Mouse (Mus musculus) spleen, adult 2 months (tissue): Measurements from ENCODE around the gene Mllt11. TPM values are rescaled to one million over a fixed set of nuclear protein-coding genes. Genes with fewer than 3 reads are reported as not detected.

Source experiments
- DNase-seq, 2 experiments: peaks; one replicate each; pipeline versions ENCODE4 v3.0.0 to v3.0.0-alpha.2; 2012 to 2021; ENCODE audit warnings: low spot score in 2 of 2, low read depth in 1 of 2
- H3K27ac ChIP-seq: fragments of 200-500 bp; 2 replicates; pipeline ENCODE4 v1.5.1; 2012; ENCODE audit warnings: low read length, inconsistent platforms; ENCODE audit not compliant: insufficient read depth
- H3K27me3 ChIP-seq: fragments of 200-500 bp; 2 replicates; pipeline ENCODE4 v1.6.1; 2012; ENCODE audit warnings: mild to moderate bottlenecking, moderate library complexity, low read length, inconsistent platforms; ENCODE audit not compliant: control insufficient read depth, insufficient read depth
- H3K36me3 ChIP-seq: fragments of 200-500 bp; 2 replicates; pipeline ENCODE4 v1.6.1; 2012; ENCODE audit warnings: mild to moderate bottlenecking, low read length, inconsistent platforms; ENCODE audit not compliant: control insufficient read depth, insufficient read depth
- H3K4me1 ChIP-seq: fragments of 200-500 bp; 2 replicates; pipeline ENCODE4 v1.6.1; 2011; ENCODE audit warnings: inconsistent platforms; ENCODE audit not compliant: control insufficient read depth, insufficient read depth, insufficient read length
- H3K4me3 ChIP-seq: fragments of 200-500 bp; 2 replicates; pipeline ENCODE4 v1.5.1; 2011; ENCODE audit warnings: mild to moderate bottlenecking, inconsistent platforms; ENCODE audit not compliant: insufficient read depth, insufficient read length; ENCODE audit errors: extremely low read depth
- CTCF ChIP-seq: fragments of 200-500 bp; IDR thresholded peaks from 2 replicates; pipeline ENCODE4 v1.5.1; 2011; ENCODE audit warnings: mild to moderate bottlenecking, inconsistent platforms; ENCODE audit not compliant: insufficient read depth, insufficient read length, insufficient replicate concordance; ENCODE audit errors: extremely low read depth
- POLR2A ChIP-seq: fragments of 200-500 bp; IDR thresholded peaks from 2 replicates; pipeline ENCODE4 v1.6.1; 2011; ENCODE audit warnings: low read depth, low read length, inconsistent platforms
- WGBS: fragments of 180-500 bp; shearing (Covaris S2); methylation state at CpG from one replicate; pipeline ENCODE4 v1.1.7; 2018; 5-methylcytosine and 5-hydroxymethylcytosine counted together
- polyA plus RNA-seq: library from polyadenylated mRNA; depleted of rRNA; stranded (reverse); fragments of >200 nt; gene quantifications from 2 replicates; pipeline ENCODE4 v1.2.3, GENCODE M21; 2012

Gene Mllt11
- polyA plus RNA-seq, 1 experiment = 16.2 TPM

- H3K27me3 ChIP-seq = no peaks in the 10 kb centered on the region
- WGBS = 95% methylated on average over 4 of the region's 4 CpGs
- TF ChIP-seq CTCF (no peak), POLR2A (no peak)
- no peaks in the 10 kb centered on the region for H3K4me1 ChIP-seq
- no peak for DNase-seq
- H3K36me3 ChIP-seq = peaks cover 2% of the 10 kb centered on the region; the same call in 1 of the 2 replicates
- no peak overlapping the region for H3K4me3 ChIP-seq
- H3K27ac ChIP-seq = no peak overlapping the region
Measured at GRCm38 (mm10) chr3:95274453-95274852, 42.5 kb upstream of the Mllt11 start.

- Histone ChIP-seq H3K4me3 (no peak overlapping the region), H3K27me3 (no peaks in the 10 kb centered on the region), H3K4me1 (no peaks in the 10 kb centered on the region), H3K36me3 (peaks cover 2% of the 10 kb centered on the region; the same call in 1 of the 2 replicates), H3K27ac (no peak overlapping the region)
- WGBS = 92% methylated on average over 5 of the region's 5 CpGs
- TF ChIP-seq CTCF = no peak
- no peak for TF ChIP-seq POLR2A
- DNase-seq = no peak
Measured at GRCm38 (mm10) chr3:95273471-95273870, 41.5 kb upstream of the Mllt11 start.

- no peaks in the 10 kb centered on the region for H3K27me3 ChIP-seq
- peaks cover 6% of the 10 kb centered on the region for H3K36me3 ChIP-seq
- H3K4me3 ChIP-seq = no peak overlapping the region
- no peak overlapping the region for H3K27ac ChIP-seq
- no peak for DNase-seq
- no peaks in the 10 kb centered on the region for H3K4me1 ChIP-seq
- WGBS = 91% methylated on average over 12 of the region's 12 CpGs
- TF ChIP-seq CTCF (no peak), POLR2A (no peak)
Measured at GRCm38 (mm10) chr3:95270766-95271364, 38.9 kb upstream of the Mllt11 start.

GRCm38 (mm10) chr3:95269789-95270188 lies 37.8 kb upstream of the Mllt11 start:
- TF ChIP-seq POLR2A = no peak
- no peak for TF ChIP-seq CTCF
- H3K4me3 ChIP-seq = no peak overlapping the region
- H3K4me1 ChIP-seq = no peaks in the 10 kb centered on the region
- peaks cover 8% of the 10 kb centered on the region for H3K36me3 ChIP-seq
- H3K27ac ChIP-seq = no peak overlapping the region
- WGBS = 95% methylated on average over 5 of the region's 5 CpGs
- no peak for DNase-seq
- no peaks in the 10 kb centered on the region for H3K27me3 ChIP-seq

- H3K4me1 ChIP-seq = no peaks in the 10 kb centered on the region
- H3K27me3 ChIP-seq = no peaks in the 10 kb centered on the region
- no peak for TF ChIP-seq CTCF
- TF ChIP-seq POLR2A = no peak
- no peak overlapping the region for H3K27ac ChIP-seq
- DNase-seq = no peak
- no peak overlapping the region for H3K4me3 ChIP-seq
- H3K36me3 ChIP-seq = peaks cover 10% of the 10 kb centered on the region
Measured at GRCm38 (mm10) chr3:95267855-95268254, 35.9 kb upstream of the Mllt11 start.

GRCm38 (mm10) chr3:95266052-95266451 lies 34.1 kb upstream of the Mllt11 start:
- Histone ChIP-seq H3K4me1 (no peaks in the 10 kb centered on the region), H3K27me3 (no peaks in the 10 kb centered on the region), H3K4me3 (no peak overlapping the region), H3K27ac (no peak overlapping the region), H3K36me3 (peaks cover 13% of the 10 kb centered on the region)
- no peak for TF ChIP-seq POLR2A
- no peak for TF ChIP-seq CTCF
- 96% methylated on average over 3 of the region's 3 CpGs for WGBS
- DNase-seq = no peak

GRCm38 (mm10) chr3:95264724-95265123 lies 32.8 kb upstream of the Mllt11 start:
- H3K4me3 ChIP-seq = no peak overlapping the region
- H3K36me3 ChIP-seq = peaks cover 13% of the 10 kb centered on the region
- no peaks in the 10 kb centered on the region for H3K27me3 ChIP-seq
- WGBS = 84% methylated on average over 1 of the region's 1 CpGs
- DNase-seq = no peak
- no peak overlapping the region for H3K27ac ChIP-seq
- no peaks in the 10 kb centered on the region for H3K4me1 ChIP-seq
- TF ChIP-seq POLR2A (no peak), CTCF (no peak)
